Mouse (Mus musculus): ENCODE results near the gene Wwp2. TPM values are rescaled to one million over a fixed set of nuclear protein-coding genes. Genes with fewer than 3 reads are reported as not detected.

The Wwp2 gene
- polyA plus RNA-seq, 1 experiment from 2014 or later, result 27.7 TPM

- Histone ChIP-seq H3K27ac (no peak overlapping the region), H3K4me2 (no peak overlapping the region), H3K9ac (no peak overlapping the region), H3K4me1 (replicated peaks) (peaks cover 10% of the 10 kb centered on the region; the same call in 1 of the 2 replicates), H3K4me3 (replicated peaks) (no peak overlapping the region), H3K27me3 (no peaks in the 10 kb centered on the region), H3K36me3 (peaks cover 19% of the 10 kb centered on the region), H3K9me3 (replicated peaks) (no peaks in the 10 kb centered on the region)
- DNase-seq (no peak), ATAC-seq (ENCODE audit: low read depth) (no peak)
- WGBS (ENCODE audit: insufficient replicate concordance), result 64% methylated on average over 3 of the region's 3 CpGs
These were observed 74.6 kb downstream of the Wwp2 start for GRCm38 (mm10) chr8:107510766-107511165.

- H3K36me3 ChIP-seq, result peaks cover 9% of the 10 kb centered on the region
- no peak overlapping the region for H3K9ac ChIP-seq
- WGBS (ENCODE audit: insufficient replicate concordance), result 76% methylated on average over 2 of the region's 2 CpGs
- no peaks in the 10 kb centered on the region for H3K9me3 ChIP-seq (replicated peaks)
- no peak overlapping the region for H3K4me3 ChIP-seq (replicated peaks)
- H3K27me3 ChIP-seq, result no peaks in the 10 kb centered on the region
- H3K4me1 ChIP-seq (replicated peaks), result peaks cover 10% of the 10 kb centered on the region; the same call in 1 of the 2 replicates
- no peak for DNase-seq
- no peak for ATAC-seq (ENCODE audit: low read depth)
- H3K4me2 ChIP-seq, result no peak overlapping the region
- H3K27ac ChIP-seq, result no peak overlapping the region
These were observed 77.1 kb downstream of the Wwp2 start for GRCm38 (mm10) chr8:107513249-107513648.

DNA sequence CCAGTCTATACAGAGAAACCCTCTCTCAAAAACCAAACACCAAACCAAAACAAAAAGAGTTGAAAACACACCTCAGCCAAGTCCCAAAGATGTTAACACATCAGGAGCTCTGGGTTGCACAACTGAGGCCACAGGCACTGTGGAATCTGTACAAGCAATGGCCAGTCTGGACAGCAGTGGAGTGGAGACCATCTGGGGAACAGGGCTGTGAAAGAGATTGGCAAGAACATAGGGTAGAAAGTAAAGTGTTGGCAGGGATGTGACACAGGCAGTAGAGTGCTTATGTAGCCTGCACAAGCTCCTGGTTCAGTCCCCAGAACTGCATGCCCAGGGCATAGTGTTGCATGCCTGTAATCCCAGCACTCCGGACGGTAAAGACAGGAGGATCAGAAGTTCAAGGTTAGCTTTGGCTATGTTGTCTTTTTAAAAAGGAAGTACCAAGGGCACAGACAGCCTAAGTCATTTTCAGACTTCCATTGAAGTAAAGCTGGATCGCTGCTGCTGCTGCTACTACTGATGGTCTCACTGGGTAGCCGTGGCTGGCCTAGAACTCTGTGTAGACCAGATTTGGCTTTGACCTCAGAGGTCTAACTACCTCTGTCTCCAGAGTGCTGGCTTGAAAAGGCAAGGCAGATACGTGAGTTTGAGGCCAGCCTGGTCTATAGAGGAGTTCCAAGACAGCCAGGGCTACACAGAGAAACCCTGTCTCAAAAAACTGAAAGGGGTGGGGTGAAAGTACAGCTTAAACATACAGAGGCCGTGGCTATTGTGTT is 79.0 kb downstream of the Wwp2 start:
- peaks cover 8% of the 10 kb centered on the region; the same call in 1 of the 2 replicates for H3K4me1 ChIP-seq (replicated peaks)
- WGBS (ENCODE audit: insufficient replicate concordance), result 76% methylated on average over 6 of the region's 6 CpGs
- H3K4me2 ChIP-seq, result no peak overlapping the region
- no peak overlapping the region for H3K4me3 ChIP-seq (replicated peaks)
- no peaks in the 10 kb centered on the region for H3K9me3 ChIP-seq (replicated peaks)
- H3K9ac ChIP-seq, result no peak overlapping the region
- DNase-seq (no peak), ATAC-seq (ENCODE audit: low read depth) (no peak)
- H3K27me3 ChIP-seq, result no peaks in the 10 kb centered on the region
- no peak overlapping the region for H3K27ac ChIP-seq
- peaks cover 16% of the 10 kb centered on the region for H3K36me3 ChIP-seq

GRCm38 (mm10) chr8:107518726-107519125 is 82.6 kb downstream of the Wwp2 start:
- DNase-seq, result no peak

GRCm38 (mm10) chr8:107519860-107520259 is 83.7 kb downstream of the Wwp2 start:
- no peak for DNase-seq
- no peak overlapping the region for H3K27ac ChIP-seq
- H3K9ac ChIP-seq, result no peak overlapping the region
- H3K9me3 ChIP-seq (replicated peaks), result no peaks in the 10 kb centered on the region
- H3K4me2 ChIP-seq, result no peak overlapping the region
- peaks cover 16% of the 10 kb centered on the region for H3K36me3 ChIP-seq
- H3K4me3 ChIP-seq (replicated peaks), result no peak overlapping the region
- ATAC-seq (ENCODE audit: low read depth), result no peak
- no peaks in the 10 kb centered on the region for H3K4me1 ChIP-seq (replicated peaks)
- 40% methylated on average over 4 of the region's 4 CpGs for WGBS (ENCODE audit: insufficient replicate concordance)
- H3K27me3 ChIP-seq, result no peaks in the 10 kb centered on the region

More at GRCm38 (mm10) chr8:107518726-107519125, 82.6 kb downstream of the Wwp2 start:
- H3K4me3 ChIP-seq (replicated peaks), result no peak overlapping the region
- no peak overlapping the region for H3K9ac ChIP-seq
- no peak overlapping the region for H3K4me2 ChIP-seq
- H3K27ac ChIP-seq, result no peak overlapping the region
- no peaks in the 10 kb centered on the region for H3K9me3 ChIP-seq (replicated peaks)
- 90% methylated on average over 5 of the region's 5 CpGs for WGBS (ENCODE audit: insufficient replicate concordance)
- H3K36me3 ChIP-seq, result peaks cover 16% of the 10 kb centered on the region
- H3K4me1 ChIP-seq (replicated peaks), result no peaks in the 10 kb centered on the region
- no peaks in the 10 kb centered on the region for H3K27me3 ChIP-seq
- no peak for ATAC-seq (ENCODE audit: low read depth)

- DNase-seq (no peak), ATAC-seq (ENCODE audit: low read depth) (no peak)
- no peaks in the 10 kb centered on the region for H3K4me1 ChIP-seq (replicated peaks)
- no peak overlapping the region for H3K4me2 ChIP-seq
- H3K36me3 ChIP-seq, result peaks cover 16% of the 10 kb centered on the region
- H3K9ac ChIP-seq, result no peak overlapping the region
- no peaks in the 10 kb centered on the region for H3K9me3 ChIP-seq (replicated peaks)
- no peaks in the 10 kb centered on the region for H3K27me3 ChIP-seq
- H3K4me3 ChIP-seq (replicated peaks), result no peak overlapping the region
- 72% methylated on average over 8 of the region's 8 CpGs for WGBS (ENCODE audit: insufficient replicate concordance)
- H3K27ac ChIP-seq, result no peak overlapping the region
These were observed 85.8 kb downstream of the Wwp2 start for GRCm38 (mm10) chr8:107521788-107522554.

GRCm38 (mm10) chr8:107522555-107522833 is 86.3 kb downstream of the Wwp2 start:
- H3K4me1 ChIP-seq (replicated peaks), result no peaks in the 10 kb centered on the region
- H3K9ac ChIP-seq, result no peak overlapping the region
- H3K36me3 ChIP-seq, result peaks cover 14% of the 10 kb centered on the region
- WGBS (ENCODE audit: insufficient replicate concordance), result 64% methylated on average over 4 of the region's 4 CpGs
- H3K9me3 ChIP-seq (replicated peaks), result no peaks in the 10 kb centered on the region
- ATAC-seq (ENCODE audit: low read depth) (no peak), DNase-seq (no peak)
- no peak overlapping the region for H3K4me3 ChIP-seq (replicated peaks)
- no peak overlapping the region for H3K4me2 ChIP-seq
- H3K27ac ChIP-seq, result no peak overlapping the region
- no peaks in the 10 kb centered on the region for H3K27me3 ChIP-seq

GRCm38 (mm10) chr8:107524535-107524934 is 88.4 kb downstream of the Wwp2 start:
- Histone ChIP-seq H3K9me3 (replicated peaks) (no peaks in the 10 kb centered on the region), H3K27ac (no peak overlapping the region), H3K4me2 (no peak overlapping the region), H3K27me3 (no peaks in the 10 kb centered on the region), H3K36me3 (no peaks in the 10 kb centered on the region), H3K9ac (no peak overlapping the region), H3K4me3 (replicated peaks) (no peak overlapping the region), H3K4me1 (replicated peaks) (no peaks in the 10 kb centered on the region)
- ATAC-seq (ENCODE audit: low read depth) (no peak), DNase-seq (no peak)
- WGBS (ENCODE audit: insufficient replicate concordance), result 80% methylated on average over 4 of the region's 4 CpGs

DNA sequence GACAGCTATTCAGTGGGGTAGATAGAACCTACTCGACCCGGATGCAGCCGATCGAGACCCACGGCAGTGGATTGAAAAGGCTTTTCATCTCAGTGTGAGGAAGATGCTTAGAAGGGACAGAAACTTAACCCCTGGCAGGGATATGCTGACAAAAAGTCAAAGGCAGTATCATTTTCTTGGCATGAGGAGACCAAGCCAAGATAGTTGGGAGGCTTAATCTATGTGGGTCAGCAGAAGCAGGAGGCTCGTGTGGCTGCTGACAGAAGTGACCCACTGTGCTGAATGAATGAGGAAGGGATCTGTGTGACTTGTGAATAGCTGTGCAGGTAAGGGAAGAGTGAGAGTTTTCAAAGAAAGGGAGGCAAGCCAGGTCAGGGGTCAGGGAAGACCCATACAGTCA is 92.6 kb downstream of the Wwp2 start:
- Histone ChIP-seq H3K27me3 (no peaks in the 10 kb centered on the region), H3K9ac (no peak overlapping the region), H3K27ac (no peak overlapping the region), H3K4me2 (no peak overlapping the region), H3K4me1 (replicated peaks) (no peaks in the 10 kb centered on the region), H3K36me3 (peaks cover 7% of the 10 kb centered on the region), H3K4me3 (replicated peaks) (no peak overlapping the region), H3K9me3 (replicated peaks) (no peaks in the 10 kb centered on the region)
- WGBS (ENCODE audit: insufficient replicate concordance), result 84% methylated on average over 6 of the region's 6 CpGs
- DNase-seq (no peak), ATAC-seq (ENCODE audit: low read depth) (no peak)

DNA sequence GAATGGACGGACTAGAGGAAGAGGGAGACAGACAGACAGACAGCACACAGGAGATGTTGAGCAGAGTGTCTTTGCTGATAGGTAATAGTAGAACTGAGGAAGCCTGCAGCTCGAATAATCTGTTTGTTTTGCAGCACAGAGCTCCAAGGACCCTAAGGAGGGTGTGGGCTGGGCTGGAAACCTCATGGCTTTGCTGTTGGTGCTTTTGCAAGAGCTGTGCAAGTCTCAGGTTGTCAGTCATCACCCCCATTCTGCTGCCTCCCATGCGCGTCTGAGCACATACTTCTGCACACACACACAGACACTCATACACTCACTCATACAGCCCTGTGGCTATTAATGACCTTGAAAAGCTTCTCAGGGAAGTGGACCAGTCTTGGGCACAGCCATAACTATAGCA is 101.3 kb downstream of the Wwp2 start:
- no peak for DNase-seq
- Histone ChIP-seq H3K4me3 (replicated peaks) (no peak overlapping the region), H3K9me3 (replicated peaks) (no peaks in the 10 kb centered on the region), H3K4me1 (replicated peaks) (no peaks in the 10 kb centered on the region; the same call in 1 of the 2 replicates), H3K27me3 (no peaks in the 10 kb centered on the region), H3K27ac (no peak overlapping the region), H3K36me3 (peaks cover 41% of the 10 kb centered on the region), H3K9ac (no peak overlapping the region), H3K4me2 (no peak overlapping the region)
- no peak for ATAC-seq (ENCODE audit: low read depth)
- 66% methylated on average over 4 of the region's 4 CpGs for WGBS (ENCODE audit: insufficient replicate concordance)

GRCm38 (mm10) chr8:107540623-107541022 is 104.5 kb downstream of the Wwp2 start:
- Histone ChIP-seq H3K27me3 (no peaks in the 10 kb centered on the region), H3K9me3 (replicated peaks) (no peaks in the 10 kb centered on the region), H3K4me1 (replicated peaks) (peaks cover 11% of the 10 kb centered on the region; the same call in 1 of the 2 replicates), H3K36me3 (peaks cover 34% of the 10 kb centered on the region), H3K9ac (no peak overlapping the region), H3K4me2 (no peak overlapping the region), H3K4me3 (replicated peaks) (no peak overlapping the region), H3K27ac (no peak overlapping the region)
- WGBS (ENCODE audit: insufficient replicate concordance), result 84% methylated on average over 12 of the region's 12 CpGs
- DNase-seq (no peak), ATAC-seq (ENCODE audit: low read depth) (no peak)
